Mouse (Mus musculus): ENCODE measurements around the gene Nelfb.

Nelfb gene

GRCm38 (mm10) chr2:25177685-25178084 lies 33.6 kb downstream of the Nelfb start:
- no peak for DNase-seq (ENCODE audit: extremely low spot score, low read depth, low spot score)

- DNase-seq (ENCODE audit: extremely low spot score, low read depth, low spot score): no peak
Observed at GRCm38 (mm10) chr2:25177076-25177475, 34.2 kb downstream of the Nelfb start.

GRCm38 (mm10) chr2:25176573-25176972 lies 34.7 kb downstream of the Nelfb start:
- DNase-seq (ENCODE audit: extremely low spot score, low read depth, low spot score): no peak

GRCm38 (mm10) chr2:25175690-25176078 lies 35.6 kb downstream of the Nelfb start:
- DNase-seq (ENCODE audit: extremely low spot score, low read depth, low spot score): no peak

GRCm38 (mm10) chr2:25174866-25175689 lies 36.2 kb downstream of the Nelfb start:
- no peak for DNase-seq (ENCODE audit: extremely low spot score, low read depth, low spot score)

- DNase-seq (ENCODE audit: extremely low spot score, low read depth, low spot score): no peak
Observed at GRCm38 (mm10) chr2:25173821-25174220, 37.5 kb downstream of the Nelfb start.

- DNase-seq (ENCODE audit: extremely low spot score, low read depth, low spot score): no peak
Observed at GRCm38 (mm10) chr2:25172629-25173028, 38.7 kb downstream of the Nelfb start.

GRCm38 (mm10) chr2:25171769-25172153 lies 39.5 kb downstream of the Nelfb start:
- no peak for DNase-seq (ENCODE audit: extremely low spot score, low read depth, low spot score)

- no peak for DNase-seq (ENCODE audit: extremely low spot score, low read depth, low spot score)
Observed at GRCm38 (mm10) chr2:25171101-25171768, 40.1 kb downstream of the Nelfb start.

- no peak for DNase-seq (ENCODE audit: extremely low spot score, low read depth, low spot score)
Observed at GRCm38 (mm10) chr2:25170326-25171100, 40.8 kb downstream of the Nelfb start.

- DNase-seq (ENCODE audit: extremely low spot score, low read depth, low spot score): no peak
Observed at GRCm38 (mm10) chr2:25169778-25170177, 41.5 kb downstream of the Nelfb start.

GRCm38 (mm10) chr2:25168665-25168978 lies 42.7 kb downstream of the Nelfb start:
- no peak for DNase-seq (ENCODE audit: extremely low spot score, low read depth, low spot score)

GRCm38 (mm10) chr2:25167919-25168664 lies 43.2 kb downstream of the Nelfb start:
- no peak for DNase-seq (ENCODE audit: extremely low spot score, low read depth, low spot score)

- DNase-seq (ENCODE audit: extremely low spot score, low read depth, low spot score): no peak
Observed at GRCm38 (mm10) chr2:25167481-25167880, 43.8 kb downstream of the Nelfb start.

GRCm38 (mm10) chr2:25157655-25158054 lies 53.6 kb downstream of the Nelfb start:
- DNase-seq (ENCODE audit: extremely low spot score, low read depth, low spot score): no peak

GRCm38 (mm10) chr2:25156990-25157389 lies 54.3 kb downstream of the Nelfb start:
- no peak for DNase-seq (ENCODE audit: extremely low spot score, low read depth, low spot score)

- no peak for DNase-seq (ENCODE audit: extremely low spot score, low read depth, low spot score)
Observed at GRCm38 (mm10) chr2:25156177-25156576, 55.1 kb downstream of the Nelfb start.

- no peak for DNase-seq (ENCODE audit: extremely low spot score, low read depth, low spot score)
Observed at GRCm38 (mm10) chr2:25151280-25151956, 59.9 kb downstream of the Nelfb start.

Data from hindlimb bud, embryonic 11.5 days (tissue).